Mouse (Mus musculus): ENCODE data around the gene Klra6.

- no peak for TF ChIP-seq CTCF (IDR thresholded peaks at IDR 0.05; ENCODE audit: borderline replicate concordance, insufficient read depth, low read depth, low read length)
- no peak for TF ChIP-seq POLR2A (IDR thresholded peaks at IDR 0.05; ENCODE audit: borderline replicate concordance, insufficient read depth, low read length)
Observed at GRCm38 (mm10) chr6:130026854-130027253, at the start of gene Klra6.

Data from cerebellum, adult 2 months (tissue).